Mouse (Mus musculus): Measurements from ENCODE around the gene D1Ertd622e. TPM values are rescaled to one million over a fixed set of nuclear protein-coding genes. Genes with fewer than 3 reads are reported as not detected.

D1Ertd622e gene
- 39.8 and 45.7 TPM in 2 replicates for polyA plus RNA-seq (2012; rRNA removed)

DNA sequence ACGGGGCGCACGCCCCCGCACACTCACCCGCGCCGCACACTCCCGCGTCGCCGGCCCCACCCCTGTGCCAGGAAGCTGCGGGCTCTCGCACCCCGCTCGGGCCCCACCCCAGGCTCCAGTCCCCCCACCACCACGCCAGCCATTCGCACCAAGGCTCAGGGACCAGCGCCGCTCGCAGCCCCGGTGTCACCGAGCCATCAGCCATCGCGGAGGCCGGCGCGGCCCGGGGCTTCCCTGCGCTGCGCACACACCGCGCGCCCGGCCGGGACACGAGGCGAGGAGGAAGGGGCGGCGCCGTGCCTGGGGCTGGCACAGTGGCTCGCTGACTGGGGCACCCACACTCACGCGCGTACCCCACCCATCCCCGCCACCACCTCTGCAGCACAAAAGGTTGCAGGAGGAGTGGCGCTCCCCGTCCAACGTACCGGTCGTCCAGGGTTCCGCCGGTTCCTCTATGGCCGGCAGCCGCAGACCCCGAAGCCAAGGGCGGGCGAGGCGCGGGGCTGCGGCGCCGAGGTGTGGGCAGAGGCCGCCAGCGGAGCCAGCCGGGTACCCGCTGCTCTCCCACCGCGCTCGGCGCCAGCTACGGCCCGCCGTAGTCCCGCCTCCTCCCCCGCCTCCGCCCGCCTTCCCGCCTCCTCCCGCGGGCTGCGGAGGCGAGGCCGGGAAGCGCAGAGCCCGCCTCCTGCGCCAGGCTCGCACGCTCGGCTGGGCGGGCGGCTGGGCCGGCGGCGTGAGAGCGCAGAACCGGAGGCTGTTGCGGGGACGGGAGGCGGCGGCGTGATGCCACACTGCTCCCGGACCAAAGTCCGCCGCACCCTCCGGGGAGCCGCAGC, at the start of gene D1Ertd622e:
Gene D1Ertd622e, minus strand, starts transcription at position 669 of the 836 bp plus-strand sequence.

Other genes starting within 250 kb of the D1Ertd622e start
- gene Gin1, start 108.1 kb upstream of the D1Ertd622e start, polyA plus RNA-seq (2012; rRNA removed), result 1.1 and 1.2 TPM in 2 replicates
- gene Ppip5k2, start 108.3 kb upstream of the D1Ertd622e start, polyA plus RNA-seq (2012; rRNA removed), result 2.3 and 4.1 TPM in 2 replicates

All from colon, adult 2 months (tissue).